Mouse (Mus musculus) megakaryocyte, embryonic 14.5 days (primary cell): ENCODE measurements around the gene Trim14.

Source experiments
- FLI1 ChIP-seq: IDR thresholded peaks from 2 replicates; pipeline ENCODE4 v1.6.1; 2012; ENCODE audit warnings: low read length, inconsistent platforms, mixed read lengths
- GATA1 ChIP-seq: IDR thresholded peaks from 3 replicates; pipeline ENCODE4 v1.6.1; 2012; ENCODE audit warnings: mixed read lengths, low read length, inconsistent platforms, borderline replicate concordance

GRCm38 (mm10) chr4:46457186-46457585 is 78.8 kb downstream of the Trim14 start:
- TF ChIP-seq FLI1 = no peak
- TF ChIP-seq GATA1 = no peak
